Mouse (Mus musculus) megakaryocyte, embryonic 14.5 days (primary cell): ENCODE results near the gene Zscan2.

Source experiments
- FLI1 ChIP-seq: IDR thresholded peaks from 2 replicates; pipeline ENCODE4 v1.6.1; 2012; ENCODE audit warnings: low read length, inconsistent platforms, mixed read lengths
- GATA1 ChIP-seq: IDR thresholded peaks from 3 replicates; pipeline ENCODE4 v1.6.1; 2012; ENCODE audit warnings: mixed read lengths, low read length, inconsistent platforms, borderline replicate concordance

DNA sequence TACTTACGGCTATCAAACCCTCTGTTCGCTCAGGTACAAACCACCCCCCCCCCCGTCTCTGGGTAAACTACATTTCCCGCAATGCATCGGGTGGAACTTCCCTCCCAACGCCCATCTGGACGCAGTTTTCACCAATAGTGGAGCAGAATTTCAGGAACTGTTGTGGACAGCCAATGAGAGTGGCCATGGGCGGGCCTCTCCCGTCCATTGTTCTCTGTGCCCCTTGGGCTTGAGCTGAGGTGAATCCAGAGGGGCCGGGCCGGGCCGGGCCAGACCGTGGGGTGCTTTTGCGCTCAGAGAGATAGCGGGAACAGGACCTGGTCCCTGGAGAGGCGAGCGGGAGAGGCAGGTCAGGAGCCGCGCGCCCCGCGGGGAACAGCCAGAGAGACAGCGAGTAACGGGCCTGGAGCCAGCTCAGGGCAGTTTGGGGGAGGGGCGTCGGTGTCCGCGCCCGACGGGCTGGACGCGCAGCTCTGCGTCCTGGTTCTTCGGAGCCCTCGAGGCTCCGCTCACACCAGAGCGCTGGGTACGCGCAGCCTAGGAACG is at the start of gene Zscan2:
- TF ChIP-seq GATA1 (no peak), FLI1 (no peak)
